Mouse (Mus musculus) midbrain, embryonic 16.5 days (tissue): Measurements from ENCODE around the gene Prrc2a. TPM values are rescaled to one million over a fixed set of nuclear protein-coding genes. Genes with fewer than 3 reads are reported as not detected.
A peak's percentile ranks its signal among the peaks of the same experiment; 100 is the strongest.

Experiments used
- ATAC-seq: fragments of 200-750 bp; cut with Nextera tagmentation; 2 replicates; pipeline ENCODE4 v1.8.0; 2017; ENCODE audit warnings: moderate TSS enrichment
- H3K27ac ChIP-seq: fragments of 300-500 bp; sonication (generic); 2 replicates; pipeline ENCODE4 v1.5.1; 2014; ENCODE audit warnings: mild to moderate bottlenecking, low read length, mixed read lengths
- H3K27me3 ChIP-seq: fragments of 300-500 bp; sonication (generic); 2 replicates; pipeline ENCODE4 v1.6.1; 2014; ENCODE audit warnings: low read depth, low read length, mixed read lengths; ENCODE audit not compliant: control insufficient read depth, insufficient read depth
- H3K36me3 ChIP-seq: fragments of 300-500 bp; sonication (generic); 2 replicates; pipeline ENCODE4 v1.6.1; 2014; ENCODE audit warnings: mild to moderate bottlenecking, low read length, moderate library complexity, mixed read lengths; ENCODE audit not compliant: control insufficient read depth, insufficient read depth
- H3K4me1 ChIP-seq: fragments of 300-500 bp; sonication (generic); 2 replicates; pipeline ENCODE4 v1.6.1; 2014; ENCODE audit warnings: mild to moderate bottlenecking, low read length, mixed read lengths; ENCODE audit not compliant: control insufficient read depth, insufficient read depth
- H3K4me2 ChIP-seq: fragments of 300-500 bp; sonication (generic); 2 replicates; pipeline ENCODE4 v1.6.1; 2014; ENCODE audit warnings: mild to moderate bottlenecking, low read length, mixed read lengths
- H3K4me3 ChIP-seq: fragments of 300-500 bp; sonication (generic); 2 replicates; pipeline ENCODE4 v1.5.1; 2014; ENCODE audit warnings: low read depth, mild to moderate bottlenecking, low read length, moderate library complexity, mixed read lengths
- H3K9ac ChIP-seq: fragments of 300-500 bp; sonication (generic); 2 replicates; pipeline ENCODE4 v1.6.1; 2014; ENCODE audit warnings: low read depth, low read length, mixed read lengths
- H3K9me3 ChIP-seq: fragments of 300-500 bp; sonication (generic); replicated peaks from 2 replicates; pipeline ENCODE4 v1.6.1; 2014; ENCODE audit warnings: mild to moderate bottlenecking, low read length, mixed read lengths; ENCODE audit not compliant: control insufficient read depth, poor library complexity, severe bottlenecking
- WGBS: fragments of 180-500 bp; shearing (Covaris S2); extraction: QIAGEN DNeasy Blood & Tissue Kit; methylation state at CpG from one replicate; pipeline ENCODE4 v1.1.7; 2014; 5-methylcytosine and 5-hydroxymethylcytosine counted together
- polyA plus RNA-seq: library from polyadenylated mRNA; unstranded; fragments of >200 nt; fragmentation: Nextera tagmentation; extraction: Ambion mirVana; gene quantifications from 2 replicates; pipeline ENCODE4 v1.2.1, GENCODE M21; 2015

The Prrc2a gene
- polyA plus RNA-seq, 1 experiment from 2014 or later = 148 TPM

- ATAC-seq = no peak
- Histone ChIP-seq H3K4me2 (no peak within 1 kb of the TSS), H3K4me3 (no peak within 1 kb of the TSS), H3K9me3 (no peaks in the 10 kb centered on the region), H3K27me3 (no peaks in the 10 kb centered on the region; the same call in 1 of the 2 replicates), H3K9ac (no peak within 1 kb of the TSS), H3K36me3 (peaks cover 8% of the 10 kb centered on the region; the same call in 1 of the 2 replicates), H3K27ac (no peak within 1 kb of the TSS), H3K4me1 (no peaks in the 10 kb centered on the region; the same call in 1 of the 2 replicates)
- WGBS = 87% methylated on average over 6 of the region's 6 CpGs
Observed at GRCm38 (mm10) chr17:35108097-35108496, 56.6 kb downstream of the Prrc2a start, which contains the start of gene Ly6g5c. Gene Ly6g5c, plus strand, starts transcription at chr17:35108279.

- no peak for ATAC-seq
- H3K4me2 ChIP-seq = no peak overlapping the region
- H3K4me3 ChIP-seq = no peak overlapping the region
- no peaks in the 10 kb centered on the region; the same call in 1 of the 2 replicates for H3K4me1 ChIP-seq
- no peaks in the 10 kb centered on the region; the same call in 1 of the 2 replicates for H3K27me3 ChIP-seq
- H3K27ac ChIP-seq = no peak overlapping the region
- WGBS = 64% methylated on average over 3 of the region's 3 CpGs
- H3K9ac ChIP-seq = no peak overlapping the region
- H3K36me3 ChIP-seq = peaks cover 16% of the 10 kb centered on the region
- no peaks in the 10 kb centered on the region for H3K9me3 ChIP-seq
Observed at GRCm38 (mm10) chr17:35106522-35106921, 58.2 kb downstream of the Prrc2a start.

GRCm38 (mm10) chr17:35105740-35106389 lies 58.8 kb downstream of the Prrc2a start:
- no peaks in the 10 kb centered on the region for H3K9me3 ChIP-seq
- ATAC-seq = no peak
- WGBS = 21% methylated on average over 13 of the region's 13 CpGs
- H3K9ac ChIP-seq = peak overlapping the region; percentile 43; the same call in 1 of the 2 replicates
- no peak overlapping the region for H3K4me3 ChIP-seq
- peaks cover 20% of the 10 kb centered on the region for H3K36me3 ChIP-seq
- peak overlapping the region; percentile 23; the same call in 1 of the 2 replicates for H3K4me2 ChIP-seq
- H3K27ac ChIP-seq = no peak overlapping the region
- H3K27me3 ChIP-seq = no peaks in the 10 kb centered on the region; the same call in 1 of the 2 replicates
- no peaks in the 10 kb centered on the region; the same call in 1 of the 2 replicates for H3K4me1 ChIP-seq

- no peak for ATAC-seq
- H3K36me3 ChIP-seq = peaks cover 25% of the 10 kb centered on the region
- H3K9me3 ChIP-seq = no peaks in the 10 kb centered on the region
- H3K4me2 ChIP-seq = no peak overlapping the region
- 77% methylated on average over 6 of the region's 6 CpGs for WGBS
- no peak overlapping the region for H3K27ac ChIP-seq
- no peak overlapping the region for H3K4me3 ChIP-seq
- H3K9ac ChIP-seq = no peak overlapping the region
- no peaks in the 10 kb centered on the region; the same call in 1 of the 2 replicates for H3K4me1 ChIP-seq
- H3K27me3 ChIP-seq = no peaks in the 10 kb centered on the region
Observed at GRCm38 (mm10) chr17:35104754-35105153, 59.9 kb downstream of the Prrc2a start.

- peaks cover 31% of the 10 kb centered on the region for H3K36me3 ChIP-seq
- 95% methylated on average over 7 of the region's 7 CpGs for WGBS
- H3K4me2 ChIP-seq = no peak overlapping the region
- H3K27me3 ChIP-seq = no peaks in the 10 kb centered on the region
- ATAC-seq = no peak
- no peak overlapping the region for H3K27ac ChIP-seq
- no peaks in the 10 kb centered on the region for H3K9me3 ChIP-seq
- H3K4me3 ChIP-seq = no peak overlapping the region
- no peaks in the 10 kb centered on the region; the same call in 1 of the 2 replicates for H3K4me1 ChIP-seq
- H3K9ac ChIP-seq = 0 out of 2 replicates have a peak overlapping the region, but pooled peaks have one; percentile 10
Observed at GRCm38 (mm10) chr17:35104079-35104478, 60.6 kb downstream of the Prrc2a start.

GRCm38 (mm10) chr17:35103221-35103690 lies 61.4 kb downstream of the Prrc2a start:
- no peaks in the 10 kb centered on the region; the same call in 1 of the 2 replicates for H3K4me1 ChIP-seq
- H3K4me2 ChIP-seq = no peak overlapping the region
- peaks cover 35% of the 10 kb centered on the region for H3K36me3 ChIP-seq
- H3K27ac ChIP-seq = no peak overlapping the region
- H3K4me3 ChIP-seq = no peak overlapping the region
- no peak for ATAC-seq
- WGBS = 71% methylated on average over 6 of the region's 6 CpGs
- H3K27me3 ChIP-seq = no peaks in the 10 kb centered on the region
- no peak overlapping the region for H3K9ac ChIP-seq
- H3K9me3 ChIP-seq = no peaks in the 10 kb centered on the region

- ATAC-seq = no peak
- H3K9me3 ChIP-seq = no peaks in the 10 kb centered on the region
- no peak overlapping the region for H3K4me2 ChIP-seq
- H3K27ac ChIP-seq = no peak overlapping the region
- H3K4me3 ChIP-seq = no peak overlapping the region
- peaks cover 40% of the 10 kb centered on the region for H3K36me3 ChIP-seq
- no peaks in the 10 kb centered on the region; the same call in 1 of the 2 replicates for H3K4me1 ChIP-seq
- 77% methylated on average over 8 of the region's 8 CpGs for WGBS
- H3K9ac ChIP-seq = no peak overlapping the region
- no peaks in the 10 kb centered on the region for H3K27me3 ChIP-seq
Observed at GRCm38 (mm10) chr17:35102299-35102698, 62.4 kb downstream of the Prrc2a start.

- Histone ChIP-seq H3K4me2 (no peak overlapping the region), H3K27ac (no peak overlapping the region), H3K4me1 (no peaks in the 10 kb centered on the region; the same call in 1 of the 2 replicates), H3K9ac (no peak overlapping the region), H3K4me3 (no peak overlapping the region), H3K9me3 (no peaks in the 10 kb centered on the region), H3K27me3 (no peaks in the 10 kb centered on the region), H3K36me3 (peaks cover 47% of the 10 kb centered on the region)
- WGBS = 92% methylated on average over 11 of the region's 11 CpGs
- ATAC-seq = no peak
Observed at GRCm38 (mm10) chr17:35101161-35101560, 63.5 kb downstream of the Prrc2a start.

GRCm38 (mm10) chr17:35100196-35100765 lies 64.4 kb downstream of the Prrc2a start:
- no peaks in the 10 kb centered on the region for H3K9me3 ChIP-seq
- no peaks in the 10 kb centered on the region for H3K27me3 ChIP-seq
- H3K36me3 ChIP-seq = peaks cover 48% of the 10 kb centered on the region
- ATAC-seq = no peak
- H3K4me2 ChIP-seq = no peak overlapping the region
- H3K9ac ChIP-seq = no peak overlapping the region
- no peak overlapping the region for H3K27ac ChIP-seq
- H3K4me3 ChIP-seq = no peak overlapping the region
- 81% methylated on average over 10 of the region's 10 CpGs for WGBS
- H3K4me1 ChIP-seq = no peaks in the 10 kb centered on the region
